Mouse (Mus musculus): ENCODE measurements around the gene Ankrd34a. TPM values are rescaled to one million over a fixed set of nuclear protein-coding genes. Genes with fewer than 3 reads are reported as not detected.

The Ankrd34a gene
- polyA plus RNA-seq, 1 experiment from 2014 or later = 0.15 TPM

- H3K36me3 ChIP-seq (ENCODE audit: control insufficient read depth, insufficient read depth) = peaks cover 2% of the 10 kb centered on the region; the same call in 1 of the 2 replicates
- H3K9ac ChIP-seq (ENCODE audit: low read depth, low read length) = no peak overlapping the region
- no peak overlapping the region for H3K27ac ChIP-seq (ENCODE audit: low read length)
- ATAC-seq (ENCODE audit: low read depth) = no peak
- H3K4me3 ChIP-seq (ENCODE audit: low read depth, low read length) = no peak overlapping the region
- H3K4me1 ChIP-seq (ENCODE audit: control insufficient read depth, low read depth, low read length) = peaks cover 19% of the 10 kb centered on the region
- 52% methylated on average over 1 of the region's 1 CpGs for WGBS (ENCODE audit: insufficient replicate concordance)
- H3K9me3 ChIP-seq (replicated peaks; ENCODE audit: control insufficient read depth, low read length) = no peaks in the 10 kb centered on the region
- H3K27me3 ChIP-seq (ENCODE audit: control insufficient read depth, insufficient read depth, low read depth, low read length) = no peaks in the 10 kb centered on the region
- no peak overlapping the region for H3K4me2 ChIP-seq (ENCODE audit: low read depth, low read length)
Measured at GRCm38 (mm10) chr3:96639219-96639618, 42.8 kb downstream of the Ankrd34a start.

DNA sequence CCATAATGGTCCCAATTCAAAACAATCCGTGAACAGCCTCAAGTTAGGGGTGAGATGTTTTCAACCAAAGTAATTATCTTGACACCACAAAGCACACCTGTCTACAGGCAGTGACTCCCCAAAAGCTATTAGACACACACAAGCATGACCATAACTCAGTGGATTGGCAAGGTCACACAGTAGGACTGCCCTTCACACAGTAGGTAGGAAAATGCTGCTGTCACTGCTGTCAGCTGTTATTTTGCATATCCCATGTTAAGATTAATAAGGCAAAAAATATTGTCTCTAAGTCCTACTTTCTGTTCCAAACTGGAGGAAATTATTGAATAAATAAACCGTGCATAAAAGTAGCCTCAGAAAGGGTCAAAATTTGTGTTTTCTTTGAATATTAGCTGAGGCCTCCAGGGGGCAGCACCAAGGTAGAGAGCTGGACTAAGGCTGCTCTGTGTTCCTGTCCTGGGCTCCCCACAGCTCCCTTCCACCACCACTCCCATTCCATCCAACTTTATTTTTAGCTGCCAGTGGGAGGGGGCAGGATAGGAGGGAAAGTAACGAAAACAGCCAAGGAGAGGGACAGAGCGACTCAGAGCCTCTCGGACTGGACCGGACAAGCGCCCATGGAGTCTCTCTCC lies 48.7 kb downstream of the Ankrd34a start, which contains the start of gene Itga10:
Gene Itga10, plus strand, starts transcription at position 567 of the 632 bp plus-strand sequence.
- no peak within 1 kb of the TSS for H3K27ac ChIP-seq (ENCODE audit: low read length)
- no peaks in the 10 kb centered on the region for H3K4me1 ChIP-seq (ENCODE audit: control insufficient read depth, low read depth, low read length)
- no peaks in the 10 kb centered on the region for H3K27me3 ChIP-seq (ENCODE audit: control insufficient read depth, insufficient read depth, low read depth, low read length)
- 76% methylated on average over 7 of the region's 7 CpGs for WGBS (ENCODE audit: insufficient replicate concordance)
- no peak within 1 kb of the TSS for H3K9ac ChIP-seq (ENCODE audit: low read depth, low read length)
- H3K4me3 ChIP-seq (ENCODE audit: low read depth, low read length) = no peak within 1 kb of the TSS
- H3K4me2 ChIP-seq (ENCODE audit: low read depth, low read length) = no peak within 1 kb of the TSS
- peaks cover 2% of the 10 kb centered on the region; the same call in 1 of the 2 replicates for H3K36me3 ChIP-seq (ENCODE audit: control insufficient read depth, insufficient read depth)
- ATAC-seq (ENCODE audit: low read depth) = no peak
- no peaks in the 10 kb centered on the region for H3K9me3 ChIP-seq (replicated peaks; ENCODE audit: control insufficient read depth, low read length)

GRCm38 (mm10) chr3:96647365-96647764 lies 50.9 kb downstream of the Ankrd34a start:
- Histone ChIP-seq H3K27me3 (ENCODE audit: control insufficient read depth, insufficient read depth, low read depth, low read length) (no peaks in the 10 kb centered on the region), H3K36me3 (ENCODE audit: control insufficient read depth, insufficient read depth) (no peaks in the 10 kb centered on the region), H3K4me3 (ENCODE audit: low read depth, low read length) (no peak overlapping the region), H3K27ac (ENCODE audit: low read length) (no peak overlapping the region), H3K9ac (ENCODE audit: low read depth, low read length) (no peak overlapping the region), H3K9me3 (replicated peaks; ENCODE audit: control insufficient read depth, low read length) (no peaks in the 10 kb centered on the region), H3K4me1 (ENCODE audit: control insufficient read depth, low read depth, low read length) (no peaks in the 10 kb centered on the region), H3K4me2 (ENCODE audit: low read depth, low read length) (no peak overlapping the region)
- WGBS (ENCODE audit: insufficient replicate concordance) = 71% methylated on average over 3 of the region's 3 CpGs
- peak; percentile 27; the same call in 1 of the 2 replicates for ATAC-seq (ENCODE audit: low read depth)

Other genes with a start within 250 kb of the Ankrd34a start
- not detected in 2 replicates for gene BC107364, start 144.3 kb upstream of the Ankrd34a start, polyA plus RNA-seq (2015; fragmentation: Nextera tagmentation; extraction: Ambion mirVana)
- 9.2 and 12.0 TPM in 2 replicates for gene Hfe2, start 71.5 kb upstream of the Ankrd34a start, polyA plus RNA-seq (2015; fragmentation: Nextera tagmentation; extraction: Ambion mirVana)
- 49.3 and 51.2 TPM in 2 replicates for gene Txnip, start 38.7 kb upstream of the Ankrd34a start, polyA plus RNA-seq (2015; fragmentation: Nextera tagmentation; extraction: Ambion mirVana)
- gene Gm16253, start 19.7 kb upstream of the Ankrd34a start, polyA plus RNA-seq (2015; fragmentation: Nextera tagmentation; extraction: Ambion mirVana) = 0.48 and 0.55 TPM in 2 replicates
- 10.8 and 12.2 TPM in 2 replicates for gene Polr3gl, start 2.5 kb upstream of the Ankrd34a start, polyA plus RNA-seq (2015; fragmentation: Nextera tagmentation; extraction: Ambion mirVana)
- 0.49 and 0.68 TPM in 2 replicates for gene Lix1l, start 4.5 kb downstream of the Ankrd34a start, polyA plus RNA-seq (2015; fragmentation: Nextera tagmentation; extraction: Ambion mirVana)
- gene Rbm8a, start 33.3 kb downstream of the Ankrd34a start, polyA plus RNA-seq (2015; fragmentation: Nextera tagmentation; extraction: Ambion mirVana) = 48.1 and 48.4 TPM in 2 replicates
- gene Pex11b, start 38.7 kb downstream of the Ankrd34a start, polyA plus RNA-seq (2015; fragmentation: Nextera tagmentation; extraction: Ambion mirVana) = 14.5 and 15.3 TPM in 2 replicates
- gene Gm42957, start 38.8 kb downstream of the Ankrd34a start, polyA plus RNA-seq (2015; fragmentation: Nextera tagmentation; extraction: Ambion mirVana) = 0.02 TPM in 1 of 2 replicates, not detected in the other
- 0.17 and 0.18 TPM in 2 replicates for gene Itga10, start 48.9 kb downstream of the Ankrd34a start, polyA plus RNA-seq (2015; fragmentation: Nextera tagmentation; extraction: Ambion mirVana)
- 0.22 and 0.28 TPM in 2 replicates for gene Ankrd35, start 73.5 kb downstream of the Ankrd34a start, polyA plus RNA-seq (2015; fragmentation: Nextera tagmentation; extraction: Ambion mirVana)
- 5.7 and 7.2 TPM in 2 replicates for gene Pias3, start 99.7 kb downstream of the Ankrd34a start, polyA plus RNA-seq (2015; fragmentation: Nextera tagmentation; extraction: Ambion mirVana)
- gene Nudt17, start 111.9 kb downstream of the Ankrd34a start, polyA plus RNA-seq (2015; fragmentation: Nextera tagmentation; extraction: Ambion mirVana) = 0.62 and 0.81 TPM in 2 replicates
- gene Polr3c, start 131.0 kb downstream of the Ankrd34a start, polyA plus RNA-seq (2015; fragmentation: Nextera tagmentation; extraction: Ambion mirVana) = 19.4 and 19.5 TPM in 2 replicates
- 24.9 and 28.5 TPM in 2 replicates for gene Rnf115, start 131.0 kb downstream of the Ankrd34a start, polyA plus RNA-seq (2015; fragmentation: Nextera tagmentation; extraction: Ambion mirVana)
- gene Pdzk1, start 232.6 kb downstream of the Ankrd34a start, polyA plus RNA-seq (2015; fragmentation: Nextera tagmentation; extraction: Ambion mirVana) = 30.3 and 33.5 TPM in 2 replicates
- 0.22 and 0.27 TPM in 2 replicates for gene Cd160, start 232.7 kb downstream of the Ankrd34a start, polyA plus RNA-seq (2015; fragmentation: Nextera tagmentation; extraction: Ambion mirVana)